Mouse (Mus musculus) heart, postnatal 0 days (tissue): Measurements from ENCODE around the gene Rims1. TPM values are rescaled to one million over a fixed set of nuclear protein-coding genes. Genes with fewer than 3 reads are reported as not detected.
A peak's percentile ranks its signal among the peaks of the same experiment; 100 is the strongest.

Source experiments
- ATAC-seq: fragments of 200-750 bp; cut with Nextera tagmentation; 2 replicates; pipeline ENCODE4 v1.8.0; 2017; ENCODE audit warnings: low read depth, moderate number of reproducible peaks, moderate library complexity; ENCODE audit not compliant: insufficient read depth
- DNase-seq: peaks from one replicate; pipeline ENCODE4 v3.0.0-alpha.2; 2016; ENCODE audit warnings: low spot score
- H3K27ac ChIP-seq: fragments of 300-500 bp; sonication (generic); 2 replicates; pipeline ENCODE4 v1.5.1; 2014; ENCODE audit warnings: low read depth, mild to moderate bottlenecking
- H3K27me3 ChIP-seq: fragments of 300-500 bp; sonication (generic); 2 replicates; pipeline ENCODE4 v1.6.1; 2014; ENCODE audit warnings: low read length, mixed read lengths; ENCODE audit not compliant: control insufficient read depth, insufficient read depth
- H3K36me3 ChIP-seq: fragments of 300-500 bp; sonication (generic); replicated peaks from 2 replicates; pipeline ENCODE4 v1.6.1; 2014; ENCODE audit warnings: low read length, mixed read lengths; ENCODE audit not compliant: control insufficient read depth, insufficient read depth
- H3K4me1 ChIP-seq: fragments of 300-500 bp; sonication (generic); 2 replicates; pipeline ENCODE4 v1.6.1; 2014; ENCODE audit warnings: antibody characterized with exemption; ENCODE audit not compliant: control insufficient read depth, insufficient read depth
- H3K4me2 ChIP-seq: fragments of 300-500 bp; sonication (generic); 2 replicates; pipeline ENCODE4 v1.6.1; 2014; ENCODE audit warnings: low read depth, mild to moderate bottlenecking, low read length, moderate library complexity
- H3K4me3 ChIP-seq: fragments of 300-500 bp; sonication (generic); 2 replicates; pipeline ENCODE4 v1.5.1; 2014; ENCODE audit warnings: low read depth, low read length
- H3K9ac ChIP-seq: fragments of 300-500 bp; sonication (generic); replicated peaks from 2 replicates; pipeline ENCODE4 v1.6.1; 2014; ENCODE audit warnings: low read depth, low read length, mixed read lengths
- H3K9me3 ChIP-seq: fragments of 300-500 bp; sonication (generic); replicated peaks from 2 replicates; pipeline ENCODE4 v1.6.1; 2016; ENCODE audit warnings: low read length; ENCODE audit not compliant: control insufficient read depth
- CTCF ChIP-seq: IDR thresholded peaks from 2 replicates; pipeline ENCODE4 v1.5.1; 2016; ENCODE audit warnings: antibody characterized with exemption, control low read depth, low read depth
- EP300 ChIP-seq: IDR thresholded peaks from 2 replicates; pipeline ENCODE4 v1.6.1; 2016; ENCODE audit warnings: antibody characterized with exemption, low read depth
- WGBS: fragments of 180-500 bp; shearing (Covaris S2); extraction: QIAGEN DNeasy Blood & Tissue Kit; methylation state at CpG from one replicate; pipeline ENCODE4 v1.1.7; 2014; 5-methylcytosine and 5-hydroxymethylcytosine counted together
- polyA plus RNA-seq: library from polyadenylated mRNA; unstranded; fragments of >200 nt; fragmentation: Nextera tagmentation; extraction: Ambion mirVana; gene quantifications from 2 replicates; pipeline ENCODE4 v1.2.1, GENCODE M21; 2015
- total RNA-seq: library from RNA; depleted of rRNA; stranded (reverse); fragments of >200 nt; gene quantifications from 2 replicates; pipeline ENCODE4 v1.2.3, GENCODE M21; 2014; ENCODE audit warnings: low replicate concordance

The Rims1 gene
- total and polyA plus RNA-seq, 2 experiments from 2014 or later = 0.59 to 2.6 TPM

GRCm38 (mm10) chr1:22508735-22509615 is 296.8 kb downstream of the Rims1 start:
- Histone ChIP-seq H3K4me2 (no peak overlapping the region), H3K36me3 (no peaks in the 10 kb centered on the region), H3K9ac (no peak overlapping the region), H3K27ac (no peak overlapping the region), H3K4me3 (no peak overlapping the region), H3K4me1 (no peaks in the 10 kb centered on the region), H3K27me3 (no peaks in the 10 kb centered on the region), H3K9me3 (no peaks in the 10 kb centered on the region)
- no peak for ATAC-seq
- no peak for DNase-seq
- WGBS = 67% methylated on average over 11 of the region's 11 CpGs
- TF ChIP-seq EP300 (no peak), CTCF (no peak)

GRCm38 (mm10) chr1:22487270-22487864 is 318.4 kb downstream of the Rims1 start:
- 37% methylated on average over 7 of the region's 7 CpGs for WGBS
- no peak overlapping the region for H3K27ac ChIP-seq
- no peak overlapping the region for H3K4me2 ChIP-seq
- H3K36me3 ChIP-seq = no peaks in the 10 kb centered on the region
- DNase-seq = peak; percentile 10
- TF ChIP-seq CTCF = peak; percentile 57
- no peak for TF ChIP-seq EP300
- no peak overlapping the region for H3K9ac ChIP-seq
- no peak overlapping the region for H3K4me3 ChIP-seq
- no peaks in the 10 kb centered on the region for H3K9me3 ChIP-seq
- no peak for ATAC-seq
- H3K27me3 ChIP-seq = no peaks in the 10 kb centered on the region
- no peaks in the 10 kb centered on the region for H3K4me1 ChIP-seq

- H3K36me3 ChIP-seq = no peaks in the 10 kb centered on the region
- H3K9me3 ChIP-seq = no peaks in the 10 kb centered on the region
- no peaks in the 10 kb centered on the region for H3K27me3 ChIP-seq
- no peak for ATAC-seq
- 78% methylated on average over 2 of the region's 2 CpGs for WGBS
- H3K4me3 ChIP-seq = no peak overlapping the region
- no peaks in the 10 kb centered on the region for H3K4me1 ChIP-seq
- no peak overlapping the region for H3K4me2 ChIP-seq
- no peak overlapping the region for H3K27ac ChIP-seq
- no peak overlapping the region for H3K9ac ChIP-seq
- no peak for TF ChIP-seq EP300
- TF ChIP-seq CTCF = no peak
- no peak for DNase-seq
Observed at GRCm38 (mm10) chr1:22476220-22476619, 329.6 kb downstream of the Rims1 start.

DNA sequence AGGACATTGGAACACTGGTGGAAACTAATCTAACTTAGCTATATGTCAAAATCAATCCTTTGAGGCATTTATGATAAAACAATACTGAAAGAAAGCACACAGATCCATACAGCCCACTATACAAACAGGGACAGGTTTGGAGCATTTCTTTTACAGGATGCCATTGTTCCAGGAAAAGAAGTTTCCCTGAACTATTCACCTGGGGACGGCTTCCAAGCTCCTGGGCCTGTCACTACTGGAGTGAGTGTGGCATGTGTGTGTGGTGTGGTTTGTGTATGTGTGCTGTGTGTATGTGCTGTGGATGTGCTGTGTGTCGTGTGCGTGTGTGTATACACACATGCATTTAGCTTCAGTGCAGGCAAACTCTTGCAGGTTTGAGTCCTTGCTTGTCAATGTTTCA is 338.8 kb downstream of the Rims1 start:
- no peak overlapping the region for H3K4me2 ChIP-seq
- H3K9me3 ChIP-seq = no peaks in the 10 kb centered on the region
- no peaks in the 10 kb centered on the region for H3K4me1 ChIP-seq
- WGBS = 82% methylated on average over 3 of the region's 3 CpGs
- TF ChIP-seq EP300 = no peak
- TF ChIP-seq CTCF = no peak
- no peak overlapping the region for H3K27ac ChIP-seq
- no peaks in the 10 kb centered on the region for H3K27me3 ChIP-seq
- no peaks in the 10 kb centered on the region for H3K36me3 ChIP-seq
- DNase-seq = no peak
- H3K9ac ChIP-seq = no peak overlapping the region
- ATAC-seq = no peak
- no peak overlapping the region for H3K4me3 ChIP-seq

- Histone ChIP-seq H3K27me3 (no peaks in the 10 kb centered on the region), H3K4me2 (no peak overlapping the region), H3K9ac (no peak overlapping the region), H3K4me1 (no peaks in the 10 kb centered on the region), H3K36me3 (no peaks in the 10 kb centered on the region), H3K9me3 (no peaks in the 10 kb centered on the region), H3K27ac (no peak overlapping the region), H3K4me3 (no peak overlapping the region)
- DNase-seq (no peak), ATAC-seq (no peak)
- no peak for TF ChIP-seq EP300
- no peak for TF ChIP-seq CTCF
- WGBS = 55% methylated on average over 2 of the region's 2 CpGs
Observed at GRCm38 (mm10) chr1:22466597-22466996, 339.2 kb downstream of the Rims1 start.
